Mouse (Mus musculus): ENCODE results near the gene Serpina3a. TPM values are rescaled to one million over a fixed set of nuclear protein-coding genes. Genes with fewer than 3 reads are reported as not detected.
A peak's percentile ranks its signal among the peaks of the same experiment; 100 is the strongest.

Gene Serpina3a
- total and polyA plus RNA-seq, 3 experiments = not detected

GRCm38 (mm10) chr12:104064996-104065395, 47.5 kb upstream of the Serpina3a start:
- Histone ChIP-seq H3K9ac (ENCODE audit: control insufficient read depth, low read depth, low read length, poor library complexity, severe bottlenecking) (no peak overlapping the region), H3K9me3 (replicated peaks; ENCODE audit: insufficient read depth, low read length) (no peaks in the 10 kb centered on the region), H3K36me3 (ENCODE audit: control insufficient read depth in 1 of 2, insufficient read depth in 2 of 2, low read length in 2 of 2) (no peaks in the 10 kb centered on the region), H3K4me3 (ENCODE audit: control insufficient read depth in 1 of 2, insufficient read depth in 1 of 2, low read depth in 2 of 2, low read length in 2 of 2) (no peak overlapping the region), H3K27me3 (ENCODE audit: control insufficient read depth in 1 of 2, insufficient read depth in 2 of 2, low read length in 2 of 2) (no peaks in the 10 kb centered on the region), H3K27ac (ENCODE audit: control insufficient read depth, low read depth, low read length) (no peak overlapping the region), H3K4me1 (ENCODE audit: control insufficient read depth in 1 of 2, insufficient read depth in 2 of 2, low read length in 2 of 2) (no peaks in the 10 kb centered on the region), H3K79me2 (ENCODE audit: control insufficient read depth, insufficient read depth, low read length, poor library complexity) (no peaks in the 10 kb centered on the region)
- TF ChIP-seq MYB (IDR thresholded peaks at IDR 0.05; ENCODE audit: low read depth, low read length) (no peak), MXI1 (IDR thresholded peaks at IDR 0.05; ENCODE audit: low read depth, low read length) (no peak), POLR2AphosphoS2 (IDR thresholded peaks at IDR 0.05; ENCODE audit: low read length) (no peak), GATA1 (IDR thresholded peaks at IDR 0.05; ENCODE audit: low read depth, low read length) (no peak), MYC (IDR thresholded peaks at IDR 0.05; ENCODE audit: low read depth, low read length) (no peak), ELF1 (IDR thresholded peaks at IDR 0.05; ENCODE audit: low read depth, low read length) (no peak), SIN3A (IDR thresholded peaks at IDR 0.05; ENCODE audit: low read length) (no peak), SMC3 (IDR thresholded peaks at IDR 0.05; ENCODE audit: low read depth, low read length) (no peak), UBTF (IDR thresholded peaks at IDR 0.05; ENCODE audit: borderline replicate concordance, insufficient read depth, low read depth, low read length) (no peak)
- DNase-seq (ENCODE audit: low read depth, low spot score) = no peak

GRCm38 (mm10) chr12:104066241-104066640, 46.3 kb upstream of the Serpina3a start:
- no peaks in the 10 kb centered on the region for H3K36me3 ChIP-seq (ENCODE audit: control insufficient read depth in 1 of 2, insufficient read depth in 2 of 2, low read length in 2 of 2)
- no peak overlapping the region for H3K9ac ChIP-seq (ENCODE audit: control insufficient read depth, low read depth, low read length, poor library complexity, severe bottlenecking)
- no peak overlapping the region for H3K27ac ChIP-seq (ENCODE audit: control insufficient read depth, low read depth, low read length)
- no peaks in the 10 kb centered on the region for H3K9me3 ChIP-seq (replicated peaks; ENCODE audit: insufficient read depth, low read length)
- H3K27me3 ChIP-seq (ENCODE audit: control insufficient read depth in 1 of 2, insufficient read depth in 2 of 2, low read length in 2 of 2) = no peaks in the 10 kb centered on the region
- H3K4me1 ChIP-seq (ENCODE audit: control insufficient read depth in 1 of 2, insufficient read depth in 2 of 2, low read length in 2 of 2) = no peaks in the 10 kb centered on the region
- no peak overlapping the region for H3K4me3 ChIP-seq (ENCODE audit: control insufficient read depth in 1 of 2, insufficient read depth in 1 of 2, low read depth in 2 of 2, low read length in 2 of 2)
- peak; percentile 41 for DNase-seq (ENCODE audit: low read depth, low spot score)
- TF ChIP-seq ETS1 (IDR thresholded peaks at IDR 0.05; ENCODE audit: low read depth, low read length) (no peak), RCOR1 (IDR thresholded peaks at IDR 0.05; ENCODE audit: low read depth, low read length) (no peak), MEF2A (IDR thresholded peaks at IDR 0.05; ENCODE audit: extremely low read depth, insufficient replicate concordance, low read depth, low read length, poor library complexity, severe bottlenecking) (no peak), TBP (IDR thresholded peaks at IDR 0.05; ENCODE audit: low read depth, low read length) (no peak), CTCF (IDR thresholded peaks at IDR 0.05 in 2 of 3, conservative IDR thresholded peaks at IDR 0.05 in 1 of 3; ENCODE audit: control insufficient read depth in 1 of 3, insufficient read depth in 1 of 3, low read depth in 2 of 3, low read length in 3 of 3, poor library complexity in 1 of 3, severe bottlenecking in 1 of 3) (peak; percentile 32 to 56 (median 48); a peak in 5 of 6 replicates), SIN3A (IDR thresholded peaks at IDR 0.05; ENCODE audit: low read length) (no peak), USF1 (IDR thresholded peaks at IDR 0.05; ENCODE audit: low read depth, low read length) (no peak), MAFK (IDR thresholded peaks at IDR 0.05; ENCODE audit: borderline replicate concordance, low read depth, low read length) (no peak), RAD21 (IDR thresholded peaks at IDR 0.05; ENCODE audit: low read depth, low read length) (peak; percentile 44), TCF12 (IDR thresholded peaks at IDR 0.05; ENCODE audit: low read depth, low read length) (no peak), BHLHE40 (IDR thresholded peaks at IDR 0.05; ENCODE audit: borderline replicate concordance, low read depth, low read length) (no peak), CHD1 (IDR thresholded peaks at IDR 0.05; ENCODE audit: low read depth, low read length) (no peak), SMC3 (IDR thresholded peaks at IDR 0.05; ENCODE audit: low read depth, low read length) (peak; percentile 36), ZC3H11A (IDR thresholded peaks at IDR 0.05; ENCODE audit: low read depth, low read length) (0 out of 2 replicates have a peak, but pooled peaks have one; percentile 8), ZNF384 (IDR thresholded peaks at IDR 0.05; ENCODE audit: low read depth, low read length) (no peak), POLR2AphosphoS5 (IDR thresholded peaks at IDR 0.05; ENCODE audit: borderline replicate concordance, low read depth, low read length) (no peak)
- H3K79me2 ChIP-seq (ENCODE audit: control insufficient read depth, insufficient read depth, low read length, poor library complexity) = no peaks in the 10 kb centered on the region
